Mouse (Mus musculus): Measurements from ENCODE around the gene Cenpf. TPM values are rescaled to one million over a fixed set of nuclear protein-coding genes. Genes with fewer than 3 reads are reported as not detected.
"Not testable (repeated sequence)": the region's sequence is repeated elsewhere in the genome, so short reads cannot be mapped to it uniquely, and the experiment has no call there.

The Cenpf gene
- total RNA-seq, 2 experiments from 2014 or later, result 18.0 to 20.2 TPM

GRCm38 (mm10) chr1:189698416-189698815 is 10.5 kb upstream of the Cenpf start:
- intact Hi-C loops (cut with DNase I), result no loop called here
- DNase-seq, result peak; percentile 74 to 80

DNA sequence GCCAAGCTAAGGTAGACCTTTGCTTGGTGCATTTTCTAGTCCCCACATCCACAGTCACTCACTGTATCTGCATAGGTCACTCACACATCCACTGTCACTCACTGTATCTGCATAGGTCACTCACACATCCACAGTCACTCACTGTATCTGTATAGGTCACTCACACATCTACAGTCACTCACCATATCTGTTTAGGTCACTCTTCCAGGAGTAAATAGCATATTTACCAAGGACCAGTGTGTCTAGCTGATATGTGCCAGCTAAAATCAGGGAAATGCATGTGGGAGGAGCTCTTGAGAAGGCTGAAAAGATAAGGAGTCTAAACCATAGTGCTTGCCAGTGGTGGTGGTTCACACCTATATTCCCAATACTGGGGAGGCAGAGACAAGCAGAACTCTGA is 7.4 kb upstream of the Cenpf start:
- no peak for DNase-seq
- intact Hi-C loops (cut with DNase I), result no loop called here

- intact Hi-C loops (cut with DNase I), result no loop called here
Measured at GRCm38 (mm10) chr1:189694391-189694790, 6.5 kb upstream of the Cenpf start.

DNA sequence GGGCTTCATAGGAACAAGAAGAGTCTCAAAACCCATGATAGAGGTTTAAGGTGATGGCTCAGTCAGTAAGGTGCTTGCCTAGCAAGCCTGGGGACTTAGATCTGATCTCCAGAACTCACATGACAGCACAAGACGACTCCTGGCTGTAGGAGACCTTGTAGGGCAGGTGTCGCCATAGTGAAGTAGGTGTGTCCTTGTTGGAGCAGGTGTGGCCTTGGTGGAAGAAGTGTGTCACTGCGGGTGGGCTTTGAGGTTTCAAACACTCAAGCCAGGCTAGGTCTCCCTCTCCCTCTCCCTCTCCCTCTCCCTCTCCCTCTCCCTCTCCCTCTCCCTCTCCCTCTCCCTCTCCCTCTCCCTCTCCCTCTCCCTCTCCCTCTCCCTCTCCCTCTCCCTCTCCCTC is 4.6 kb upstream of the Cenpf start:
- DNase-seq; intact Hi-C loops (cut with DNase I): not testable (repeated sequence)

More at GRCm38 (mm10) chr1:189694391-189694790, 6.5 kb upstream of the Cenpf start:
- no peak for DNase-seq

- DNase-seq, result no peak
- intact Hi-C loops (cut with DNase I), result no loop called here
Measured at GRCm38 (mm10) chr1:189689050-189689833, 1.4 kb upstream of the Cenpf start.

DNA sequence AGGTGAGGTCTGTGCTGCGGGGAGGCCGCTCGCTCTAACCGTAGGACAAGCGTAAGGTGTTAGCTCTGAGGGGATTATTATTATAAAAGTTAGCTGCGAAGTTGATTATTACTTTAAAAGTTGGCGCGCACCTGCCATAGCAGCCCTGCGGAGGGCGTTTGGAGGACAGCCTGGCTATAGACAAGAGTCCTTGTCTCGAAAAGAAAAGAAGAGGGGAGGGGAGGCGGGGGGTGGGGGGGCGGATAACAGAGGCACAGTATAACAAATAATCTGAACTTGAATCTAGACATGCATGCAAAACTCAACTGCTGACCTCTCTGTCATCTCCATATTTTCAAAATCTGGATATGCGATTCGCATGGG is 483 bp upstream of the Cenpf start:
- DNase-seq, result no peak
- intact Hi-C loops (cut with DNase I), result no loop called here

DNA sequence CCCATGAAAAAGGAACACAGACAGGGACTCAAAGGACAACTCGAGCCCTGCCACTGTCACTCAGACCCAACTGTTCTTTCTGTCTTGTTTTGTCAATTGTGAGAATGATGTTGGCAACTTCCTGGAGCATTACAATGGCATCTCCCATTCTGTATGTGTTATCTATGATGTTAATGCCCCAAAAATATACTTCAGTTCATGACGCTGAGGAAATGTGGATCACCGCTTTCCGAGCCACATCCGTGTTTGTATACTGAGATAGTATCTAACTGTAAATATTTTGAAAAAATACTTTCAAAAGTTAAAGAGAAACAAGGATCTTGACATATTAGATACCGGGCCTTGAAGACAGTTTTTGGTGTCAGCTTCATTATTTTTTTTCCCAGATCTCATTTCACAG is 1.9 kb downstream of the Cenpf start:
- no peak for DNase-seq
- intact Hi-C loops (cut with DNase I), result no loop called here

- DNase-seq, result no peak
- intact Hi-C loops (cut with DNase I), result no loop called here
Measured at GRCm38 (mm10) chr1:189684786-189685415, 3.0 kb downstream of the Cenpf start.

DNA sequence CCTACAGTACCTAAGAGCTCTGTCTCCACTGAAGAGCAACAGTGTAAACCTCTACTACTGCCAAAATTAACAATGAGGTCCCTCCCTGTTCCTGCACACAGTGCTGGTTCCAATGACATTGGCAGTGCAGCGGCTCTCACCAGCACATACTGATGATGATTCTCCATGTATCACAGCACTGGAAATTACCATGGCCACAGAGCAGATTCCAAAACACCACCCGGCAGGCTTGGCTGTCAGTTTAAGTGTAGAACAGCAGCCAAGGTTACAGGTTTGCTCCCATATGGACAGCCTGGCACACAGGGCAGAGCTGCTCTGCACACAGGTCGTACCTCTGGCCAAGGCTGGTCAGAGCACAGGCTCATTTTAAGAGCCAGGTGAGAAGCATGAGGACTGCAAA is 8.3 kb downstream of the Cenpf start:
- peak; percentile 52 to 58 for DNase-seq
- intact Hi-C loops (cut with DNase I), result loop anchor here (5.0 kb wide), 1 partner anchor 248 kb away; no protein-coding TSS in a partner anchor

- no peak for DNase-seq
- intact Hi-C loops (cut with DNase I), result loop anchor here (2.0 to 5.0 kb wide), 2 partner anchors 251 to 651 kb away; no protein-coding TSS in a partner anchor
Measured at GRCm38 (mm10) chr1:189675953-189676352, 11.9 kb downstream of the Cenpf start.

DNA sequence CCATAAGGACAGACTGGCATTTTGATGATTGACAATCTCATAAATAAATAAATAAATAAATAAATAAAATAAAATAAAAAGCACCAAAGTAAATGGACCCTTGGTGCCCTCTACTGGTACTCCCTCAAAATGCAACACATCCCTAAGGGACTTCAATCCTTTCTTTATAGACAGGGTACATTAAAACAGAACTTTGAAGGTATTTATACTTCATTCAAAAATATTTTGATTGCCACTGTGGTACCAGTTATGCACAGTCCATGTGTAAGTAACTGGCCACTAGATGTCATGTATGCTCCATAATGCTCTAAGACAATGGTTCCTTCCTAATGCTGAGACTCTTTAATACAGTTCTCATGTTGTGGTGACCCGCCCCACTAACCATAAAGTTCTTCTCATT is 12.5 kb downstream of the Cenpf start:
- DNase-seq, result peak; percentile 32 to 54
- intact Hi-C loops (cut with DNase I), result loop anchor here (2.0 to 5.0 kb wide), 2 partner anchors 252 to 651 kb away; no protein-coding TSS in a partner anchor

GRCm38 (mm10) chr1:189665966-189666365 is 21.9 kb downstream of the Cenpf start:
- DNase-seq, result no peak
- intact Hi-C loops (cut with DNase I), result no loop called here

- no peak for DNase-seq
- intact Hi-C loops (cut with DNase I), result no loop called here
Measured at GRCm38 (mm10) chr1:189664873-189665144, 23.1 kb downstream of the Cenpf start.

DNA sequence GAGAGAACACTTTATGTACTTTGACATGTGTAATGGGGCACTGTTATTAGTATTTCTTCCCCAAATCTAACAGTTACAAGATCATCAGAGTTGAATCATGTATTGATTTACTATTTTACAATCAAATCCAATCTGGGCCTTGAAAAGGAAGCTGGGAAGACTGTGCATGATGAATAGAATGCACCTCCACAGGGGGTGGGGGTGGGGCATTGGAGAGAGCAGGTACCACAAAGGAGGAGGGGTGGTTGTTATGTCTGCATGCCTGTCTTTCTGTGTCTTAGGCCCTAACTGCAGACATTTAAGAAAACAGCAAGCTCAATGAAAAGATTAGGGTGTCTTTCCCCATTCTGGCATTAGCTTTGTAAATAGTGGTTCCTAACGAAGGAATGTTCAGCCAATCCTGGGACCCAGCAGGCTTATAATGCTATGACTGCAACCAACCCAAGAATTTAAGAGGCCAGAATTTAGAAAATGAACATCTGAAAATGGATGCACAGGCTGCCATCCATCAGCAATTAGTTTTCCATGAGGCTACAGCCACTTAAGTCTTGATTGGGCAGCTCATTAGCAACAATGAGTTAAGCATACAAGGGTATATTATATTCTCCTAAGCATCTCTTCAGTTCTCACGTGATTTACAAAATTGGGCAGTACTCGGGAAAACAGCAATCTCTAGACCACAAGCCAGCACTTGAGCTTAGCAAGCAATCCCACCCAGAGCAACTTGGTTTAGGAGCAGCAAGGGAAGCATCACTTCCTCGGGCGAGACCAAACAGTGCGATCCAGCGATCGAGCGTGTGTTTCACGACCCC is 23.6 kb downstream of the Cenpf start:
- DNase-seq, result no peak
- intact Hi-C loops (cut with DNase I), result no loop called here

GRCm38 (mm10) chr1:189663437-189663836 is 24.4 kb downstream of the Cenpf start:
- intact Hi-C loops (cut with DNase I), result no loop called here
- DNase-seq, result no peak

DNA sequence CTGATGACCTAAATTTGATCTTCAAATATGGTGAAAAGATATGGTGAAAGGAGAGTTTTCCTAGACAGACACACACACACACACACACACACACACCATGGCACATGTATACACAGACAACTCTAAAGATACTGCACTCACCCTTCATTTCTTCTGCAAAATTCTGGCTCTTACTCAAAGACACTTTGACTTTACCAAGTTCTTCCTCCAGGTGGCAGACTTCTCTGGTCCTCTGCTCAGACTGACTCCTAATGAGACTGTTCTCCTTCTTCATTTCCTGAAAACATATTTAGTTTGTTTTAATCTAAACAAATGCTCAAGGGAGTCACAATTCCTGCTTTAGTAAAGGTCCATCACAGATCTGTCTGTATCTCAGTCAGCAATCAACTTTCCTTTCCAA is 26.0 kb downstream of the Cenpf start:
- DNase-seq, result peak; percentile 55 to 69
- intact Hi-C loops (cut with DNase I), result no loop called here

GRCm38 (mm10) chr1:189657406-189657805 is 30.5 kb downstream of the Cenpf start:
- intact Hi-C loops (cut with DNase I), result no loop called here
- DNase-seq, result no peak

DNA sequence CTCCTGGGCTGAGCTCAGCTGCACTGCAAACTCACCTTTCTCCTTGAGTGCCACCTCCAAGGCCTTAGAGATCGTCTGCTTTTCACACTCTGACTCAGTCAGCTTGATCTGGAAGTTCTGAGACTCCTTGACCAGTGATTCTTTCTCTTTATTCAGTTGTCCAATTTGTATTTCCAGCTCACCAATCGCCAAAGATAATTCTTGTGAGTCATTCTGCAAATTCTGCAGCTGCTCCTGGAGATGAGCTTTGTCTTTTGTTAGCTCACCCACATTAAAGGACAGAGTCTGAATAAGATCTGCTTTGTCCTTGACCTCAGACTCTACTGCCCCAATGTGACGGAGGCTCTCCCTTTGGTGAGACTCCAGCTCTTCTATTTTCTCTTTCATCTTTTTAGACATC is 34.1 kb downstream of the Cenpf start:
- intact Hi-C loops (cut with DNase I), result no loop called here
- no peak for DNase-seq

DNA sequence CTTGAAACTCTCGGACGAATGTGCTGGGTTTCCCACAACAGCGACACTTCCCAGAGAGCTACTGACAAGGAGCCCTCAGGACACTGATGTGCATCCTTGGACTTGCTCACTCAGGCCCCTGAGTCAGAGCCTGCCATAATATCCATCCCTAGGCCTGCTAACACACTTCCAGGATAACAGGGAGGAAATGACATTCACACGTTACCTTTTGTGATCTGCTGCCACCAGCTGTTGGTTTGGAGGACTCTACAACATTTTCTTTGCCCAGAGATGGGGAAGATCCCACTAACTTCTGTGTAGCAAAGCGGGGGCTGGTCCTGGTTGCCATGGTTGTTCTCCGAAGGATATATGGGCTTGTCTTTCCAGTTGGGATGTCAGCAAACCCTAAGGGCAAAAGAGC is 41.3 kb downstream of the Cenpf start:
- intact Hi-C loops (cut with DNase I), result loop anchor here (5.0 kb wide), 1 partner anchor 619 kb away; no protein-coding TSS in a partner anchor
- peak in 1 of 2 experiments; percentile 10 for DNase-seq

DNA sequence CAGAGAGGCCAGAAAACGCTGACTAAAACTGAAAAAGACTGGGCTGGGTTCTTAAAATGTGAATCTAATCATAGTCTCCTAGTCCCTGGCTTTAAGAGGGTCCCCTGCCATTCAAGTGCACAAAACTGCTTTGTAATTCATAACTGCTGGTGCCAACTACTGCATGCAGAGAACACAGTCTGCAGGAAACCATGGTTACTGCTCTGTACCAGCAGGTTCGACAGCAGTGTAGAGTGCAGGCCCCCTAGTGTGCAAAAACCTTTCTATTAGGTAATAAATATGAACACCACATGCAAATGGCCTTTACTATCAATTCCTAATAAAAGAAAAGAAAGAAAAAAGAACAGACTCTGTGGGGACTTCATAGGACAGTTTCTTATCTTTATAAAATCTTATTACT is 42.5 kb downstream of the Cenpf start:
- intact Hi-C loops (cut with DNase I), result loop anchor here (5.0 kb wide), 1 partner anchor 618 kb away; no protein-coding TSS in a partner anchor
- DNase-seq, result no peak

GRCm38 (mm10) chr1:189644700-189645345 is 43.1 kb downstream of the Cenpf start:
- intact Hi-C loops (cut with DNase I), result loop anchor here (5.0 kb wide), 1 partner anchor 618 kb away; no protein-coding TSS in a partner anchor
- DNase-seq, result no peak

Measured in heart, postnatal 10 days (tissue).